Mouse (Mus musculus) heart, adult 2 months (tissue): ENCODE measurements around the gene Apoe. TPM values are rescaled to one million over a fixed set of nuclear protein-coding genes. Genes with fewer than 3 reads are reported as not detected.

ENCODE experiments used
- DNase-seq, 2 experiments: peaks; one replicate each; pipeline ENCODE4 v3.0.0; 2021
- H3K27ac ChIP-seq: fragments of 200-600 bp; 2 replicates; pipeline ENCODE4 v1.8.1; 2022
- H3K27me3 ChIP-seq: fragments of 200-500 bp; 2 replicates; pipeline ENCODE4 v1.6.1; 2012; ENCODE audit warnings: mild to moderate bottlenecking, low read length, inconsistent platforms, mixed read lengths; ENCODE audit not compliant: control insufficient read depth, insufficient read depth
- H3K36me3 ChIP-seq: fragments of 200-500 bp; 2 replicates; pipeline ENCODE4 v1.6.1; 2012; ENCODE audit warnings: low read length, inconsistent platforms; ENCODE audit not compliant: control insufficient read depth, insufficient read depth
- H3K4me1 ChIP-seq: fragments of 200-500 bp; 2 replicates; pipeline ENCODE4 v1.6.1; 2011; ENCODE audit warnings: low read length; ENCODE audit not compliant: control insufficient read depth, insufficient read depth
- H3K4me3 ChIP-seq: fragments of 200-600 bp; 2 replicates; pipeline ENCODE4 v1.8.1; 2022
- H3K79me2 ChIP-seq: fragments of 200-500 bp; replicated peaks from 2 replicates; pipeline ENCODE4 v1.6.1; 2012; ENCODE audit warnings: mild to moderate bottlenecking, inconsistent platforms, low read length, moderate library complexity, mixed read lengths; ENCODE audit not compliant: control insufficient read depth, insufficient read depth
- H3K9ac ChIP-seq: fragments of 200-500 bp; 2 replicates; pipeline ENCODE4 v1.6.1; 2012; ENCODE audit warnings: low read depth, mild to moderate bottlenecking, control low read depth, inconsistent platforms, low read length, mixed read lengths
- CTCF ChIP-seq: fragments of 200-600 bp; IDR thresholded peaks from 2 replicates; pipeline ENCODE4 v1.8.1; 2022; ENCODE audit warnings: antibody characterized with exemption, mild to moderate bottlenecking, moderate library complexity
- EP300 ChIP-seq: fragments of 200-500 bp; IDR thresholded peaks from 2 replicates; pipeline ENCODE4 v1.6.1; 2011; ENCODE audit warnings: low read depth, low read length, control low read depth; ENCODE audit not compliant: insufficient read depth
- POLR2A ChIP-seq: fragments of 200-500 bp; IDR thresholded peaks from 2 replicates; pipeline ENCODE4 v1.6.1; 2011; ENCODE audit warnings: mild to moderate bottlenecking, low read depth, low read length, control low read depth; ENCODE audit not compliant: insufficient read depth
- WGBS: fragments of 180-500 bp; shearing (Covaris S2); methylation state at CpG from one replicate; pipeline ENCODE4 v1.1.7; 2018; 5-methylcytosine and 5-hydroxymethylcytosine counted together
- intact Hi-C: fragments of 180-260 bp; cut with DNase I; formaldehyde crosslinking; loops from one replicate; pipeline ENCODE4 v1.15.1; 2025
- polyA plus RNA-seq: library from polyadenylated mRNA; depleted of rRNA; stranded (reverse); fragments of >200 nt; gene quantifications from 2 replicates; pipeline ENCODE4 v1.2.3, GENCODE M21; 2012
- total RNA-seq, 2 experiments: library from RNA; stranded (reverse); gene quantifications; 2 replicates each; pipeline ENCODE4 v1.2.3; 2021

Gene Apoe
- total and polyA plus RNA-seq, 3 experiments: 278 to 519 (median 293) TPM

GRCm38 (mm10) chr7:19686521-19686920 is 12.5 kb downstream of the Apoe start:
- H3K4me3 ChIP-seq: no peak overlapping the region
- 92% methylated on average over 6 of the region's 6 CpGs for WGBS
- TF ChIP-seq POLR2A: no peak
- no peak for TF ChIP-seq CTCF
- no peak for TF ChIP-seq EP300
- H3K36me3 ChIP-seq: no peaks in the 10 kb centered on the region
- H3K79me2 ChIP-seq: no peaks in the 10 kb centered on the region
- no peak for DNase-seq
- intact Hi-C loops: no loop called here
- H3K27me3 ChIP-seq: no peaks in the 10 kb centered on the region
- H3K9ac ChIP-seq: no peak overlapping the region
- no peak overlapping the region for H3K27ac ChIP-seq
- no peaks in the 10 kb centered on the region for H3K4me1 ChIP-seq

GRCm38 (mm10) chr7:19685374-19685773 is 13.6 kb downstream of the Apoe start:
- WGBS: 64% methylated on average over 4 of the region's 4 CpGs
- TF ChIP-seq CTCF (no peak), POLR2A (no peak), EP300 (no peak)
- Histone ChIP-seq H3K79me2 (no peaks in the 10 kb centered on the region), H3K27ac (no peak overlapping the region), H3K4me3 (no peak overlapping the region), H3K27me3 (no peaks in the 10 kb centered on the region), H3K4me1 (no peaks in the 10 kb centered on the region), H3K9ac (no peak overlapping the region), H3K36me3 (no peaks in the 10 kb centered on the region)
- intact Hi-C loops: no loop called here
- no peak for DNase-seq

DNA sequence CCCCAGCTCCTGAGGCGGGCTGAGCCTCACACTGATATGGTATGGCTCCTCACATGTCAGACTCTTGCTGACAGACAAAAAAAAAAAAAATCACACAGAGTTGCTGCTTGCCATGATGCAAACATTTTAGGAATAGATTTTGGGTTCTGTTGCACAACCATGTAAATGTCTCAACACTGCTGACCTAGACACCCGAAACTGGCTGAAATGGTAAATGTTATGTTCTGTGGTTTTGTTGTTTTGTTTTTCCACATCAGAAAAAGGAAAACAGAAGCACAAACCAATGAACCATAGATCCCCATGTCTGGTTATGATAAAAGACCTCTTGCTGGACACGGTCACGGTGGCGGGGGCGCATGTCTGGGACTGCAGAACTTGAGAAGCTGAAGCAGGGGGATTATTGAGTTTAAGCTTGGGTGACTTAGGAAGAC is 15.2 kb downstream of the Apoe start:
- H3K27me3 ChIP-seq: no peaks in the 10 kb centered on the region
- no peaks in the 10 kb centered on the region for H3K79me2 ChIP-seq
- 85% methylated on average over 6 of the region's 6 CpGs for WGBS
- DNase-seq: no peak
- no peak overlapping the region for H3K9ac ChIP-seq
- H3K4me3 ChIP-seq: no peak overlapping the region
- no peaks in the 10 kb centered on the region for H3K36me3 ChIP-seq
- intact Hi-C loops: no loop called here
- no peaks in the 10 kb centered on the region for H3K4me1 ChIP-seq
- TF ChIP-seq POLR2A (no peak), CTCF (no peak), EP300 (no peak)
- H3K27ac ChIP-seq: no peak overlapping the region

GRCm38 (mm10) chr7:19682979-19683378 is 16.0 kb downstream of the Apoe start:
- Histone ChIP-seq H3K27me3 (no peaks in the 10 kb centered on the region), H3K27ac (no peak overlapping the region), H3K9ac (no peak overlapping the region), H3K79me2 (no peaks in the 10 kb centered on the region), H3K4me1 (no peaks in the 10 kb centered on the region), H3K36me3 (no peaks in the 10 kb centered on the region), H3K4me3 (no peak overlapping the region)
- intact Hi-C loops: no loop called here
- TF ChIP-seq EP300 (no peak), CTCF (no peak), POLR2A (no peak)
- DNase-seq: no peak
- WGBS: 72% methylated on average over 3 of the region's 3 CpGs

- no peaks in the 10 kb centered on the region for H3K4me1 ChIP-seq
- intact Hi-C loops: no loop called here
- WGBS: 48% methylated on average over 8 of the region's 8 CpGs
- H3K79me2 ChIP-seq: no peaks in the 10 kb centered on the region
- no peak for DNase-seq
- no peaks in the 10 kb centered on the region for H3K27me3 ChIP-seq
- H3K27ac ChIP-seq: no peak within 1 kb of the TSS
- no peak within 1 kb of the TSS for H3K4me3 ChIP-seq
- no peaks in the 10 kb centered on the region for H3K36me3 ChIP-seq
- TF ChIP-seq EP300 (no peak), POLR2A (no peak), CTCF (no peak)
- no peak within 1 kb of the TSS for H3K9ac ChIP-seq
These were observed 17.7 kb downstream of the Apoe start, which contains the start of the genes Gm44805 and Apoc4 for GRCm38 (mm10) chr7:19681202-19681694. Gm44805 (minus strand) TSS chr7:19681423. Apoc4 (minus strand) TSS chr7:19681479.

DNA sequence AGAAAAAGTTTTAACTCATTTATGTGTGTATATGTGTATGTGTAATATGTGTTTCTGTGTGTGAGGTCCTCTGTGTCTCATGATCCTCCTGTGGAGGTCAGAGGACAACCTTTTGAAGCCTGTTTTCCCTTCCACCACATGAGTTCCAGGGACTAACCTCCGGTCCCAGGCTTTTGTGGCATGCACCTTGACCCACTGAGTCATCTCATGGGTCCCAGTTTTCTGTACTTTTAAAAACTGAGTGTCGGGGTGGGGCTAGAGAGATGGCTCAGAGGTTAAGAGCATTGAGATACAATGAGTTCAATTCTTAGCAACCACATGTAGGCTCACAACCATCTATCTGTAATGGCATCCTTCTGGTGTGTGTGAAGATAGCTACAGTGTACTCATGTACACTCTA is 18.3 kb downstream of the Apoe start:
- Histone ChIP-seq H3K27me3 (no peaks in the 10 kb centered on the region), H3K9ac (no peak overlapping the region), H3K4me1 (no peaks in the 10 kb centered on the region), H3K79me2 (no peaks in the 10 kb centered on the region), H3K36me3 (no peaks in the 10 kb centered on the region), H3K27ac (no peak overlapping the region), H3K4me3 (no peak overlapping the region)
- TF ChIP-seq POLR2A: no peak
- TF ChIP-seq EP300: no peak
- TF ChIP-seq CTCF: no peak
- intact Hi-C loops: no loop called here
- 86% methylated on average over 2 of the region's 2 CpGs for WGBS
- no peak for DNase-seq
